Mouse (Mus musculus) layer of hippocampus, postnatal 25 days (tissue): ENCODE results near the gene Cdkal1. TPM values are rescaled to one million over a fixed set of nuclear protein-coding genes. Genes with fewer than 3 reads are reported as not detected.

ENCODE experiments used
- DNase-seq, 2 experiments: peaks; one replicate each; pipeline ENCODE4 v3.0.0; 2022; ENCODE audit warnings: mixed read lengths in 2 of 2, low spot score in 1 of 2; ENCODE audit errors: extremely low spot score in 1 of 2
- total RNA-seq, 2 experiments: library from RNA; stranded (reverse); gene quantifications; 2 replicates each; pipeline ENCODE4 v1.2.3; 2021

The Cdkal1 gene
- total RNA-seq, 2 experiments from 2014 or later: 22.0 to 22.1 TPM

- no peak for DNase-seq
Observed at GRCm38 (mm10) chr13:29721206-29721605, 134.3 kb downstream of the Cdkal1 start.

- DNase-seq: no peak
Observed at GRCm38 (mm10) chr13:29716550-29716949, 138.9 kb downstream of the Cdkal1 start.

GRCm38 (mm10) chr13:29715241-29715841 is 140.1 kb downstream of the Cdkal1 start:
- DNase-seq: no peak

- DNase-seq: no peak
Observed at GRCm38 (mm10) chr13:29707620-29708019, 147.9 kb downstream of the Cdkal1 start.

- no peak for DNase-seq
Observed at GRCm38 (mm10) chr13:29701400-29701799, 154.1 kb downstream of the Cdkal1 start.

- no peak for DNase-seq
Observed at GRCm38 (mm10) chr13:29699896-29700295, 155.6 kb downstream of the Cdkal1 start.

GRCm38 (mm10) chr13:29698307-29698985 is 157.0 kb downstream of the Cdkal1 start:
- DNase-seq: no peak

GRCm38 (mm10) chr13:29697230-29697629 is 158.2 kb downstream of the Cdkal1 start:
- no peak for DNase-seq

- no peak for DNase-seq
Observed at GRCm38 (mm10) chr13:29690734-29691133, 164.7 kb downstream of the Cdkal1 start.

GRCm38 (mm10) chr13:29688851-29689250 is 166.6 kb downstream of the Cdkal1 start:
- DNase-seq: no peak

GRCm38 (mm10) chr13:29687872-29688271 is 167.6 kb downstream of the Cdkal1 start:
- no peak for DNase-seq

- DNase-seq: no peak
Observed at GRCm38 (mm10) chr13:29679479-29680186, 175.8 kb downstream of the Cdkal1 start.

- DNase-seq: no peak
Observed at GRCm38 (mm10) chr13:29677559-29677958, 177.9 kb downstream of the Cdkal1 start.

GRCm38 (mm10) chr13:29670626-29671025 is 184.8 kb downstream of the Cdkal1 start:
- DNase-seq: no peak

GRCm38 (mm10) chr13:29663908-29664307 is 191.6 kb downstream of the Cdkal1 start:
- no peak for DNase-seq

GRCm38 (mm10) chr13:29655841-29656365 is 199.6 kb downstream of the Cdkal1 start:
- DNase-seq: no peak

- DNase-seq: no peak
Observed at GRCm38 (mm10) chr13:29653407-29653806, 202.1 kb downstream of the Cdkal1 start.

- DNase-seq: no peak
Observed at GRCm38 (mm10) chr13:29652791-29653190, 202.7 kb downstream of the Cdkal1 start.

GRCm38 (mm10) chr13:29650576-29651236 is 204.8 kb downstream of the Cdkal1 start:
- no peak for DNase-seq

GRCm38 (mm10) chr13:29649593-29649992 is 205.9 kb downstream of the Cdkal1 start:
- no peak for DNase-seq

- no peak for DNase-seq
Observed at GRCm38 (mm10) chr13:29642226-29642625, 213.2 kb downstream of the Cdkal1 start.
